Mouse (Mus musculus): ENCODE measurements around the gene Cst6.

- no peak for TF ChIP-seq CTCF (IDR thresholded peaks at IDR 0.05; ENCODE audit: borderline replicate concordance, insufficient read depth, low read length)
- no peak for TF ChIP-seq POLR2A (IDR thresholded peaks at IDR 0.05; ENCODE audit: low read depth, low read length)
Observed at GRCm38 (mm10) chr19:5341360-5341759, 8.0 kb downstream of the Cst6 start.
